Mouse (Mus musculus) left cerebral cortex, adult 9 months (tissue): Measurements from ENCODE around the gene Nav2.
A peak's percentile ranks its signal among the peaks of the same experiment; 100 is the strongest.

Source experiments
- DNase-seq, 2 experiments: peaks; one replicate each; pipeline ENCODE4 v3.0.0; 2022; ENCODE audit warnings: low spot score in 2 of 2

The Nav2 gene

GRCm38 (mm10) chr7:49393857-49394256 is 485.3 kb downstream of the Nav2 start:
- DNase-seq: no peak

- DNase-seq: no peak
Observed at GRCm38 (mm10) chr7:49396202-49396601, 487.7 kb downstream of the Nav2 start.

GRCm38 (mm10) chr7:49397441-49398003 is 489.0 kb downstream of the Nav2 start:
- DNase-seq: no peak

GRCm38 (mm10) chr7:49398020-49398516 is 489.6 kb downstream of the Nav2 start:
- DNase-seq: no peak

- DNase-seq: peak; percentile 55 to 87
Observed at GRCm38 (mm10) chr7:49399314-49399713, 490.8 kb downstream of the Nav2 start.

GRCm38 (mm10) chr7:49400463-49400862 is 491.9 kb downstream of the Nav2 start:
- no peak for DNase-seq

- DNase-seq: no peak
Observed at GRCm38 (mm10) chr7:49402526-49402925, 494.0 kb downstream of the Nav2 start.

GRCm38 (mm10) chr7:49407688-49408087 is 499.2 kb downstream of the Nav2 start:
- DNase-seq: no peak

- no peak for DNase-seq
Observed at GRCm38 (mm10) chr7:49408625-49409024, 500.1 kb downstream of the Nav2 start.

GRCm38 (mm10) chr7:49409265-49409664 is 500.7 kb downstream of the Nav2 start:
- no peak for DNase-seq

GRCm38 (mm10) chr7:49410188-49410587 is 501.7 kb downstream of the Nav2 start:
- DNase-seq: no peak

- DNase-seq: no peak
Observed at GRCm38 (mm10) chr7:49410892-49411291, 502.4 kb downstream of the Nav2 start.

GRCm38 (mm10) chr7:49411803-49412202 is 503.3 kb downstream of the Nav2 start:
- DNase-seq: no peak

- no peak for DNase-seq
Observed at GRCm38 (mm10) chr7:49415131-49415530, 506.6 kb downstream of the Nav2 start.

- DNase-seq: no peak
Observed at GRCm38 (mm10) chr7:49415716-49416115, 507.2 kb downstream of the Nav2 start.

GRCm38 (mm10) chr7:49418841-49419240 is 510.3 kb downstream of the Nav2 start:
- DNase-seq: no peak

GRCm38 (mm10) chr7:49420139-49420802 is 511.8 kb downstream of the Nav2 start:
- DNase-seq: no peak

- DNase-seq: no peak
Observed at GRCm38 (mm10) chr7:49421261-49421660, 512.7 kb downstream of the Nav2 start.

- DNase-seq: no peak
Observed at GRCm38 (mm10) chr7:49423943-49424342, 515.4 kb downstream of the Nav2 start.

- DNase-seq: no peak
Observed at GRCm38 (mm10) chr7:49426060-49426459, 517.5 kb downstream of the Nav2 start.

GRCm38 (mm10) chr7:49427843-49428242 is 519.3 kb downstream of the Nav2 start:
- DNase-seq: no peak

GRCm38 (mm10) chr7:49428947-49429346 is 520.4 kb downstream of the Nav2 start:
- no peak for DNase-seq

- no peak for DNase-seq
Observed at GRCm38 (mm10) chr7:49430808-49431207, 522.3 kb downstream of the Nav2 start.

GRCm38 (mm10) chr7:49433945-49434344 is 525.4 kb downstream of the Nav2 start:
- DNase-seq: no peak
